Mouse (Mus musculus) embryo, embryonic 11.5 days (tissue): Measurements from ENCODE around the gene Trnp1.
"Not testable (repeated sequence)": the region's sequence is repeated elsewhere in the genome, so short reads cannot be mapped to it uniquely, and the experiment has no call there.

Source experiments
- DNase-seq: peaks from one replicate; pipeline ENCODE4 v3.0.0-alpha.2; 2012; ENCODE audit warnings: low read depth, low spot score

Gene Trnp1

GRCm38 (mm10) chr4:133498160-133498724 is at the start of gene Trnp1:
TSS of gene Trnp1 (minus strand) at chr4:133498550.
- peak; percentile 63 for DNase-seq

- DNase-seq, result peak; percentile 93
Observed at GRCm38 (mm10) chr4:133545272-133546231, 47.2 kb upstream of the Trnp1 start, which contains the start of gene Nudc. TSS of gene Nudc (minus strand) at chr4:133545996.

GRCm38 (mm10) chr4:133536652-133537051 is 38.3 kb upstream of the Trnp1 start:
- DNase-seq, result no peak

- no peak for DNase-seq
Observed at GRCm38 (mm10) chr4:133536081-133536480, 37.7 kb upstream of the Trnp1 start.

- DNase-seq, result no peak
Observed at GRCm38 (mm10) chr4:133532777-133533176, 34.4 kb upstream of the Trnp1 start.

- DNase-seq, result no peak
Observed at GRCm38 (mm10) chr4:133527788-133528187, 29.4 kb upstream of the Trnp1 start.

GRCm38 (mm10) chr4:133521502-133521901 is 23.2 kb upstream of the Trnp1 start:
- no peak for DNase-seq

- DNase-seq, result no peak
Observed at GRCm38 (mm10) chr4:133519369-133519665, 21.0 kb upstream of the Trnp1 start.

- no peak for DNase-seq
Observed at GRCm38 (mm10) chr4:133518601-133519368, 20.4 kb upstream of the Trnp1 start, which contains the start of gene Kdf1. TSS of gene Kdf1 (plus strand) at chr4:133518963.

- peak; percentile 52 for DNase-seq
Observed at GRCm38 (mm10) chr4:133512972-133513371, 14.6 kb upstream of the Trnp1 start.

- not testable (repeated sequence) for DNase-seq
Observed at GRCm38 (mm10) chr4:133512511-133512910, 14.2 kb upstream of the Trnp1 start.

GRCm38 (mm10) chr4:133511050-133511449 is 12.7 kb upstream of the Trnp1 start:
- no peak for DNase-seq

- DNase-seq, result no peak
Observed at GRCm38 (mm10) chr4:133508990-133509389, 10.6 kb upstream of the Trnp1 start.

- DNase-seq, result no peak
Observed at GRCm38 (mm10) chr4:133506573-133506972, 8.2 kb upstream of the Trnp1 start.

GRCm38 (mm10) chr4:133504755-133505485 is 6.6 kb upstream of the Trnp1 start:
- no peak for DNase-seq

GRCm38 (mm10) chr4:133504300-133504699 is 6.0 kb upstream of the Trnp1 start:
- DNase-seq, result no peak

GRCm38 (mm10) chr4:133501514-133501913 is 3.2 kb upstream of the Trnp1 start:
- no peak for DNase-seq

GRCm38 (mm10) chr4:133497461-133498159 is 740 bp downstream of the Trnp1 start:
- DNase-seq, result no peak

GRCm38 (mm10) chr4:133496738-133497445 is 1.5 kb downstream of the Trnp1 start:
- no peak for DNase-seq

GRCm38 (mm10) chr4:133495711-133496110 is 2.6 kb downstream of the Trnp1 start:
- DNase-seq, result no peak
